In genomic region chrX:106105464-106105863, GRCm38 (mm10) we compare ENCODE assay signal across 9 mouse cellular contexts. TPM values are rescaled to one million over a fixed set of nuclear protein-coding genes. Genes with fewer than 3 reads are reported as not detected.
DNase-seq lines count a peak whose midpoint lies in the region.
"Had no signal": no experiment of that assay in that cellular context is flagged by ENCODE, and none has a peak within 500 bp of the region (broad histone marks: within the 10 kb centered on the region; RNA-seq: fewer than 3 reads in every experiment).

No protein-coding gene starts in this region.

- peak; percentile 25 for DNase-seq in embryo, embryonic 11 days
- no peak for DNase-seq in embryo, embryonic 10.5 days (ENCODE audit: low spot score)
- peak; percentile 4 to 11 for DNase-seq in urinary bladder, adult 18-20 months (ENCODE audit: low spot score in 2 of 2)
- no peak for DNase-seq in urinary bladder, postnatal 25 days (ENCODE audit: low spot score)
- DNase-seq in gastrocnemius, postnatal 25 days: peak; percentile 15
- peak; percentile 16 to 32 for DNase-seq in layer of hippocampus, postnatal 10 days (ENCODE audit: low spot score in 2 of 2)
- peak; percentile 14 for DNase-seq in retina, postnatal 7 days (ENCODE audit: low read depth, low spot score)
- DNase-seq in ovary, postnatal 10 days (ENCODE audit: low spot score): no peak
- DNase-seq: liver, embryonic 13.5 days had no signal

RNA-seq across cellular contexts. Expression of gene Tlr13, which starts 37.5 kb away (rescaled TPM):
- total RNA-seq in gastrocnemius, postnatal 25 days (2021): under 1 TPM; 0.21 to 0.31 TPM
- 1 to 10 TPM; 1.3 to 1.4 TPM for total RNA-seq in layer of hippocampus, postnatal 10 days (2021)

Comparison
In these comparisons a context has a peak if more than half of its experiments do, and no peak if none do; other contexts are left out.
1. DNase-seq: peak in embryo, embryonic 11 days (single experiment), urinary bladder, adult 18-20 months (2 of 2), gastrocnemius, postnatal 25 days (single experiment), layer of hippocampus, postnatal 10 days (2 of 2) and retina, postnatal 7 days (single experiment); none in embryo, embryonic 10.5 days (single experiment), urinary bladder, postnatal 25 days (single experiment) and ovary, postnatal 10 days (single experiment).